Mouse (Mus musculus) myocyte (in vitro differentiated cells): ENCODE measurements at regions not wholly inside any gene's neighbourhood (a gene's known extent, or its start where the extent isn't known, plus 50 kb on each side); places are given as distances from the start of the nearest gene placed in this dataset.
A peak's percentile ranks its signal among the peaks of the same experiment; 100 is the strongest.

Experiments used
- MYOD1 ChIP-seq, 3 experiments: IDR thresholded peaks; one replicate each; pipeline ENCODE4 v1.6.1; 2011; ENCODE audit warnings: control low read depth in 2 of 3, low read depth in 2 of 3, mild to moderate bottlenecking in 2 of 3, moderate library complexity in 1 of 3; ENCODE audit not compliant: insufficient read length in 2 of 3, control insufficient read depth in 1 of 3
- SRF ChIP-seq: IDR thresholded peaks from one replicate; pipeline ENCODE4 v1.6.1; 2011; ENCODE audit warnings: low read depth; ENCODE audit not compliant: control insufficient read depth, insufficient read length

DNA sequence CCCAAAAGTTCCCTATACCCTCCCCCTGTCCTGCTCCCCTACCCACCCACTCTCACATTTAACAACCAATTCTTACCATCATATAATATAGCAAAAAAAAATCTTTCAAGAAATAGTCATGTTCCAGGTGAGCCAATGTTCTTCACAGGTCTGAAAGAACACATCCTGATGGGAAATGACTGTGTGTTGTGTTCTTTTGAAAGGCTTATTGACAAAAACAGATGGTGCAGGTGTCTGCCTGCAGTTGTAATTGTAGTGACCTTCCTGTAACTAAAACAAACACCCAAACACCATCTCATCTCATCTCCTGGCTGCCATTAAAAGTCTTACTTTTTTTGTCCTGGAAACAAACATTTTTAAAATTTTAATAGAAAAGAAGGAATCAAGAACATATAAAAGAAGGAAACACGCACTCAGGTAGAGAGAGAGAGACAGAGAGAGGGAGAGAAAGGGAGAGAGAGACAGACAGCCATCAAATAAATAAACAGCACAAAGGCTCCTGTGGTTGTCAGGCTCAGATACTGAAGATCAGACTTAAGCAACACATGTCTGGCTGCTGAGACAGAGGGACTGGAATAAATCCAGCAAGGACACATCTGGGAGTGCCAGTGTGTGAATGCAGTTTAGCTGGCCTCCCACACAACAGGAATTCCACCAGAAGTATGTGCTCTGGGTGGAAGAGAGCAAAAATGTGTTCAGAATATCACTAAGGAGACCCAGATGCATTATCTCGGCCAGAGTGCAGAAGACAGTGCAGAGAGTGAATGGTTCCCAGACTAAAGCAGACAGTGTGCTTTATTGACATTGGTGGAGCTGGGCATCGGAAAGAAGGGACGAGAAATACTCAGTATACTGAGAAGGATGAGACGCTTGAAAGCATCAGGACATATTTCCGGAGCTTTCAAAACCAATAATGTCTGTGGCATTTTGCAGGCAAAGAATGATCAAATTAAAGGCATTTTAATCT, 513.5 kb upstream of the Klf6 start:
- TF ChIP-seq SRF (no peak), MYOD1 (IDR thresholded peaks at IDR 0.05; ENCODE audit: control insufficient read depth in 1 of 3, insufficient read length in 2 of 3, low read depth in 2 of 3) (peak in 1 of 3 experiments; percentile 12)
